Mouse (Mus musculus): ENCODE results near the gene Cyp1a2.

The Cyp1a2 gene

GRCm38 (mm10) chr9:57671037-57671436 lies 12.5 kb downstream of the Cyp1a2 start:
- no peak for DNase-seq

- DNase-seq: no peak
Observed at GRCm38 (mm10) chr9:57669566-57669965, 13.9 kb downstream of the Cyp1a2 start.

GRCm38 (mm10) chr9:57668277-57668676 lies 15.2 kb downstream of the Cyp1a2 start:
- DNase-seq: no peak

- DNase-seq: no peak
Observed at GRCm38 (mm10) chr9:57667817-57668216, 15.7 kb downstream of the Cyp1a2 start.

- DNase-seq: peak; percentile 67
Observed at GRCm38 (mm10) chr9:57667136-57667535, 16.4 kb downstream of the Cyp1a2 start.

- peak; percentile 58 for DNase-seq
Observed at GRCm38 (mm10) chr9:57666536-57666935, 17.0 kb downstream of the Cyp1a2 start.

- DNase-seq: no peak
Observed at GRCm38 (mm10) chr9:57664616-57665015, 18.9 kb downstream of the Cyp1a2 start.

GRCm38 (mm10) chr9:57661552-57661951 lies 22.0 kb downstream of the Cyp1a2 start:
- no peak for DNase-seq

- DNase-seq: peak; percentile 21
Observed at GRCm38 (mm10) chr9:57660501-57660900, 23.0 kb downstream of the Cyp1a2 start.

- peak; percentile 85 for DNase-seq
Observed at GRCm38 (mm10) chr9:57659774-57660173, 23.7 kb downstream of the Cyp1a2 start.

GRCm38 (mm10) chr9:57658970-57659369 lies 24.5 kb downstream of the Cyp1a2 start:
- no peak for DNase-seq

- peak; percentile 19 for DNase-seq
Observed at GRCm38 (mm10) chr9:57657843-57658242, 25.7 kb downstream of the Cyp1a2 start.

- DNase-seq: no peak
Observed at GRCm38 (mm10) chr9:57656631-57657350, 26.7 kb downstream of the Cyp1a2 start.

- peak; percentile 97 for DNase-seq
Observed at GRCm38 (mm10) chr9:57655749-57656148, 27.8 kb downstream of the Cyp1a2 start.

GRCm38 (mm10) chr9:57654966-57655365 lies 28.5 kb downstream of the Cyp1a2 start:
- DNase-seq: no peak

GRCm38 (mm10) chr9:57653283-57653682 lies 30.2 kb downstream of the Cyp1a2 start, which contains the start of gene Csk:
TSS of gene Csk (minus strand) at chr9:57653631.
- no peak for DNase-seq

GRCm38 (mm10) chr9:57652855-57653254 lies 30.6 kb downstream of the Cyp1a2 start:
- DNase-seq: peak; percentile 57

GRCm38 (mm10) chr9:57652351-57652750 lies 31.2 kb downstream of the Cyp1a2 start:
- DNase-seq: no peak

GRCm38 (mm10) chr9:57650786-57651311 lies 32.7 kb downstream of the Cyp1a2 start:
- DNase-seq: peak; percentile 80

GRCm38 (mm10) chr9:57650130-57650785 lies 33.2 kb downstream of the Cyp1a2 start:
- DNase-seq: no peak

- DNase-seq: peak; percentile 71
Observed at GRCm38 (mm10) chr9:57647286-57648108, 36.0 kb downstream of the Cyp1a2 start.

- DNase-seq: no peak
Observed at GRCm38 (mm10) chr9:57646551-57647103, 36.9 kb downstream of the Cyp1a2 start.
